Mouse (Mus musculus): ENCODE results near the gene Vipas39.

Vipas39 gene

GRCm38 (mm10) chr12:87196310-87196709 is 69.7 kb downstream of the Vipas39 start:
- no peak for DNase-seq (ENCODE audit: low spot score)

GRCm38 (mm10) chr12:87195069-87195468 is 71.0 kb downstream of the Vipas39 start:
- no peak for DNase-seq (ENCODE audit: low spot score)

- DNase-seq (ENCODE audit: low spot score) = no peak
Observed at GRCm38 (mm10) chr12:87193008-87193407, 73.0 kb downstream of the Vipas39 start.
